Mouse (Mus musculus) limb, embryonic 14.5 days (tissue): ENCODE measurements around the gene RPS10-NUDT3. TPM values are rescaled to one million over a fixed set of nuclear protein-coding genes. Genes with fewer than 3 reads are reported as not detected.

Experiments used
- ATAC-seq: fragments of 200-750 bp; cut with Nextera tagmentation; 2 replicates; pipeline ENCODE4 v1.8.0; 2017; ENCODE audit warnings: low read depth, moderate number of reproducible peaks, moderate TSS enrichment; ENCODE audit not compliant: low FRiP score
- DNase-seq: peaks from one replicate; pipeline ENCODE4 v3.0.0-alpha.2; 2015; ENCODE audit warnings: low spot score
- H3K27ac ChIP-seq: fragments of 300-500 bp; sonication (generic); replicated peaks from 2 replicates; pipeline ENCODE4 v1.5.1; 2014; ENCODE audit warnings: low read depth, mild to moderate bottlenecking, low read length, moderate library complexity, mixed read lengths
- H3K27me3 ChIP-seq: fragments of 300-500 bp; sonication (generic); 2 replicates; pipeline ENCODE4 v1.6.1; 2014; ENCODE audit warnings: low read length, mixed read lengths; ENCODE audit not compliant: control insufficient read depth, insufficient read depth
- H3K36me3 ChIP-seq: fragments of 300-500 bp; sonication (generic); 2 replicates; pipeline ENCODE4 v1.6.1; 2014; ENCODE audit warnings: mild to moderate bottlenecking, low read length, moderate library complexity, mixed read lengths; ENCODE audit not compliant: control insufficient read depth, insufficient read depth
- H3K4me1 ChIP-seq: fragments of 300-500 bp; sonication (generic); 2 replicates; pipeline ENCODE4 v1.6.1; 2014; ENCODE audit warnings: antibody characterized with exemption, low read length, mixed read lengths; ENCODE audit not compliant: control insufficient read depth, insufficient read depth
- H3K4me2 ChIP-seq: fragments of 300-500 bp; sonication (generic); replicated peaks from 2 replicates; pipeline ENCODE4 v1.6.1; 2014; ENCODE audit warnings: low read depth, mild to moderate bottlenecking, low read length, moderate library complexity; ENCODE audit not compliant: severe bottlenecking
- H3K4me3 ChIP-seq: fragments of 300-500 bp; sonication (generic); replicated peaks from 2 replicates; pipeline ENCODE4 v1.5.1; 2014; ENCODE audit warnings: low read length
- H3K9ac ChIP-seq: fragments of 300-500 bp; sonication (generic); 2 replicates; pipeline ENCODE4 v1.6.1; 2014; ENCODE audit warnings: mild to moderate bottlenecking, low read depth, low read length, moderate library complexity; ENCODE audit not compliant: severe bottlenecking
- H3K9me3 ChIP-seq: fragments of 300-500 bp; sonication (generic); 2 replicates; pipeline ENCODE4 v1.6.1; 2016; ENCODE audit warnings: low read length; ENCODE audit not compliant: control insufficient read depth
- POLR2A ChIP-seq: fragments of 200-500 bp; IDR thresholded peaks from 2 replicates; pipeline ENCODE4 v1.8.0; 2012; ENCODE audit warnings: inconsistent platforms, mild to moderate bottlenecking, moderate library complexity, borderline replicate concordance; ENCODE audit not compliant: insufficient read depth, insufficient read length; ENCODE audit errors: extremely low read depth
- WGBS: fragments of 180-500 bp; shearing (Covaris S2); extraction: QIAGEN DNeasy Blood & Tissue Kit; methylation state at CpG from one replicate; pipeline ENCODE4 v1.1.7; 2014; 5-methylcytosine and 5-hydroxymethylcytosine counted together
- polyA plus RNA-seq, 2 experiments: library from polyadenylated mRNA; depleted of rRNA in 1 of 2; stranded (reverse) in 1 of 2; unstranded in 1 of 2; fragments of >200 nt; fragmentation: Nextera tagmentation in 1 of 2; extraction: Ambion mirVana in 1 of 2; gene quantifications; 2 replicates each; pipeline versions ENCODE4 v1.2.1 to v1.2.3; 2012 to 2014

The RPS10-NUDT3 gene
- polyA plus RNA-seq, 2 experiments: 0.11 TPM; not detected in 1

- H3K36me3 ChIP-seq: peaks cover 48% of the 10 kb centered on the region
- H3K27me3 ChIP-seq: no peaks in the 10 kb centered on the region
- no peak overlapping the region for H3K9ac ChIP-seq
- H3K4me2 ChIP-seq: no peak overlapping the region
- H3K4me1 ChIP-seq: no peaks in the 10 kb centered on the region; the same call in 1 of the 2 replicates
- H3K4me3 ChIP-seq: no peak overlapping the region
- H3K27ac ChIP-seq: no peak overlapping the region
- no peak for DNase-seq
- TF ChIP-seq POLR2A: no peak
- 66% methylated on average over 21 of the region's 21 CpGs for WGBS
- H3K9me3 ChIP-seq: no peaks in the 10 kb centered on the region
- ATAC-seq: no peak
Measured at GRCm38 (mm10) chr17:27596376-27597190, 38.4 kb downstream of the RPS10-NUDT3 start.

- no peaks in the 10 kb centered on the region for H3K27me3 ChIP-seq
- no peak overlapping the region for H3K4me2 ChIP-seq
- DNase-seq (no peak), ATAC-seq (no peak)
- H3K36me3 ChIP-seq: peaks cover 52% of the 10 kb centered on the region
- H3K27ac ChIP-seq: no peak overlapping the region
- no peak overlapping the region for H3K9ac ChIP-seq
- no peak overlapping the region for H3K4me3 ChIP-seq
- no peaks in the 10 kb centered on the region; the same call in 1 of the 2 replicates for H3K4me1 ChIP-seq
- no peak for TF ChIP-seq POLR2A
- WGBS: 84% methylated on average over 15 of the region's 15 CpGs
- H3K9me3 ChIP-seq: no peaks in the 10 kb centered on the region
Measured at GRCm38 (mm10) chr17:27595659-27596375, 39.2 kb downstream of the RPS10-NUDT3 start.

- Histone ChIP-seq H3K9me3 (no peaks in the 10 kb centered on the region), H3K4me2 (no peak overlapping the region), H3K9ac (no peak overlapping the region), H3K27ac (no peak overlapping the region), H3K27me3 (no peaks in the 10 kb centered on the region), H3K36me3 (peaks cover 68% of the 10 kb centered on the region), H3K4me1 (peaks cover 3% of the 10 kb centered on the region; the same call in 1 of the 2 replicates), H3K4me3 (no peak overlapping the region)
- no peak for DNase-seq
- ATAC-seq: no peak
- WGBS: 96% methylated on average over 7 of the region's 7 CpGs
- no peak for TF ChIP-seq POLR2A
Measured at GRCm38 (mm10) chr17:27592565-27592910, 42.5 kb downstream of the RPS10-NUDT3 start.

- DNase-seq (no peak), ATAC-seq (no peak)
- H3K4me3 ChIP-seq: no peak overlapping the region
- H3K4me1 ChIP-seq: peaks cover 3% of the 10 kb centered on the region; the same call in 1 of the 2 replicates
- peaks cover 72% of the 10 kb centered on the region for H3K36me3 ChIP-seq
- TF ChIP-seq POLR2A: no peak
- H3K9me3 ChIP-seq: no peaks in the 10 kb centered on the region
- no peaks in the 10 kb centered on the region for H3K27me3 ChIP-seq
- H3K27ac ChIP-seq: no peak overlapping the region
- no peak overlapping the region for H3K4me2 ChIP-seq
- WGBS: 88% methylated on average over 12 of the region's 12 CpGs
- H3K9ac ChIP-seq: no peak overlapping the region
Measured at GRCm38 (mm10) chr17:27591826-27592564, 43.0 kb downstream of the RPS10-NUDT3 start.

GRCm38 (mm10) chr17:27588231-27588630 is 46.8 kb downstream of the RPS10-NUDT3 start:
- H3K27me3 ChIP-seq: no peaks in the 10 kb centered on the region
- WGBS: 77% methylated on average over 8 of the region's 8 CpGs
- H3K9ac ChIP-seq: no peak overlapping the region
- peaks cover 73% of the 10 kb centered on the region for H3K36me3 ChIP-seq
- no peak overlapping the region for H3K4me2 ChIP-seq
- H3K27ac ChIP-seq: no peak overlapping the region
- ATAC-seq: no peak
- no peaks in the 10 kb centered on the region for H3K9me3 ChIP-seq
- no peak for DNase-seq
- no peak overlapping the region for H3K4me3 ChIP-seq
- no peak for TF ChIP-seq POLR2A
- 0 out of 2 replicates have a peak, but pooled peaks cover 3% of the 10 kb centered on the region for H3K4me1 ChIP-seq
